Mouse (Mus musculus) kidney, postnatal 0 days (tissue): ENCODE data around the gene Hs3st2. TPM values are rescaled to one million over a fixed set of nuclear protein-coding genes. Genes with fewer than 3 reads are reported as not detected.

ENCODE experiments used
- ATAC-seq: fragments of 200-750 bp; cut with Nextera tagmentation; replicated peaks from 2 replicates; pipeline ENCODE4 v1.8.0; 2017; ENCODE audit warnings: low read depth, moderate number of reproducible peaks, moderate TSS enrichment, moderate library complexity; ENCODE audit not compliant: low FRiP score
- DNase-seq: peaks from one replicate; pipeline ENCODE4 v3.0.0-alpha.2; 2016; ENCODE audit warnings: low spot score
- H3K27ac ChIP-seq: fragments of 300-500 bp; sonication (generic); 2 replicates; pipeline ENCODE4 v1.5.1; 2014; ENCODE audit warnings: mild to moderate bottlenecking
- H3K27me3 ChIP-seq: fragments of 300-500 bp; sonication (generic); 2 replicates; pipeline ENCODE4 v1.6.1; 2014; ENCODE audit warnings: low read length, mixed read lengths; ENCODE audit not compliant: insufficient read depth
- H3K36me3 ChIP-seq: fragments of 300-500 bp; sonication (generic); 2 replicates; pipeline ENCODE4 v1.6.1; 2014; ENCODE audit warnings: low read length, mixed read lengths; ENCODE audit not compliant: insufficient read depth
- H3K4me1 ChIP-seq: fragments of 300-500 bp; sonication (generic); replicated peaks from 2 replicates; pipeline ENCODE4 v1.6.1; 2014; ENCODE audit warnings: antibody characterized with exemption, low read length, mixed read lengths; ENCODE audit not compliant: insufficient read depth
- H3K4me2 ChIP-seq: fragments of 300-500 bp; sonication (generic); 2 replicates; pipeline ENCODE4 v1.6.1; 2014; ENCODE audit warnings: mild to moderate bottlenecking, low read length, moderate library complexity, mixed read lengths
- H3K4me3 ChIP-seq: fragments of 300-500 bp; sonication (generic); replicated peaks from 2 replicates; pipeline ENCODE4 v1.5.1; 2014; ENCODE audit warnings: low read depth, low read length
- H3K9ac ChIP-seq: fragments of 300-500 bp; sonication (generic); 2 replicates; pipeline ENCODE4 v1.6.1; 2014; ENCODE audit warnings: low read depth, low read length
- H3K9me3 ChIP-seq: fragments of 300-500 bp; sonication (generic); replicated peaks from 2 replicates; pipeline ENCODE4 v1.6.1; 2016; ENCODE audit warnings: low read length, inconsistent platforms, mixed read lengths
- CTCF ChIP-seq: IDR thresholded peaks from 2 replicates; pipeline ENCODE4 v1.5.1; 2016; ENCODE audit warnings: antibody characterized with exemption, low read depth, mild to moderate bottlenecking, moderate library complexity
- WGBS: fragments of 180-500 bp; shearing (Covaris S2); extraction: QIAGEN DNeasy Blood & Tissue Kit; methylation state at CpG from one replicate; pipeline ENCODE4 v1.1.7; 2014; 5-methylcytosine and 5-hydroxymethylcytosine counted together
- polyA plus RNA-seq: library from polyadenylated mRNA; unstranded; fragments of >200 nt; fragmentation: Nextera tagmentation; extraction: Ambion mirVana; gene quantifications from 2 replicates; pipeline ENCODE4 v1.2.1, GENCODE M21; 2015

Hs3st2 gene
- polyA plus RNA-seq, 1 experiment from 2014 or later, result 1.2 TPM

DNA sequence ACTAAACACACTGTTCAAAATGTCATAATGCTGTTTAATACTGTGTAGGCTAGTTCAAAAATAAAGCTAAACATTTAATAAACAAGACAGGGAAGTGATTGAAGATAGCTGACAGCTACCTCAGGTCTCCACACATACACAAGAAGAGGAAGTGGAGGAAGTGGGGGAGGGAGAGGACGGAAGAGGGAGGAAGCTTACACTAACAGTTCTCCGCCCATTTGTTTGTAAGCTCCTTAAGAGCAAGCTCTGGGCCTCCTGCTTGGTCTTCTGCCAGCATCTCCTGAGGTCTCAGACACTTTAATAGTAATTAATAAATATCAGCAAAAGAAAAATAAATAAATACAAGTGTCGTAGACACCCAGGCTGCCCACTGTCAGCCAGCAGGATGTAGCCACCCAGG is 77.8 kb downstream of the Hs3st2 start:
- 36% methylated on average over 3 of the region's 3 CpGs for WGBS
- H3K27ac ChIP-seq, result no peak overlapping the region

DNA sequence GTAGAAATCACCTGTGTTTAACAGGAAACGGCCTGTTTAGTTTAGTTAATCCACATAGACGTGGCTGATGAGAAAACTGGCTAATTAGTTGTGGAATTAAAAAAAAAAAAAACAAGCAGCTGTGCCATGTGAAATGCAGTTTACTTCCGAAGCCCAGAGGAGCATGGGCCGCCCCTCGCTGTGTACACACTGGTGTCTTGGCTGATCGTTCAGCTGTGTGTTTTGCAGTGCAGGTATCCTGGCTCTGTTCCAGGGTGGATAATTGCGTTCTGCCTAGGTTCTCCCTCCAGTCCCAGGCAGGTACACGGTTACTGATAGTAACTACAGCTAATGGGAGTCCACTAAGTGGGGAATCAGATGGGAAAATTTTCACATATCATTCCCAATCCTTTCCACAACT is 86.6 kb downstream of the Hs3st2 start:
- Histone ChIP-seq H3K4me1 (no peaks in the 10 kb centered on the region), H3K27ac (no peak overlapping the region), H3K4me3 (no peak overlapping the region), H3K36me3 (no peaks in the 10 kb centered on the region), H3K4me2 (no peak overlapping the region), H3K9me3 (no peaks in the 10 kb centered on the region), H3K27me3 (no peaks in the 10 kb centered on the region), H3K9ac (no peak overlapping the region)
- TF ChIP-seq CTCF, result no peak
- ATAC-seq, result no peak
- DNase-seq, result no peak
- 42% methylated on average over 8 of the region's 8 CpGs for WGBS

More for the DNA sequence above, 77.8 kb downstream of the Hs3st2 start:
- no peak for TF ChIP-seq CTCF
- no peak overlapping the region for H3K4me3 ChIP-seq
- no peak overlapping the region for H3K9ac ChIP-seq
- H3K36me3 ChIP-seq, result no peaks in the 10 kb centered on the region
- peak; percentile 70 for DNase-seq
- no peaks in the 10 kb centered on the region for H3K9me3 ChIP-seq
- no peak overlapping the region for H3K4me2 ChIP-seq
- H3K27me3 ChIP-seq, result no peaks in the 10 kb centered on the region
- H3K4me1 ChIP-seq, result no peaks in the 10 kb centered on the region; the same call in 1 of the 2 replicates
- ATAC-seq, result no peak

DNA sequence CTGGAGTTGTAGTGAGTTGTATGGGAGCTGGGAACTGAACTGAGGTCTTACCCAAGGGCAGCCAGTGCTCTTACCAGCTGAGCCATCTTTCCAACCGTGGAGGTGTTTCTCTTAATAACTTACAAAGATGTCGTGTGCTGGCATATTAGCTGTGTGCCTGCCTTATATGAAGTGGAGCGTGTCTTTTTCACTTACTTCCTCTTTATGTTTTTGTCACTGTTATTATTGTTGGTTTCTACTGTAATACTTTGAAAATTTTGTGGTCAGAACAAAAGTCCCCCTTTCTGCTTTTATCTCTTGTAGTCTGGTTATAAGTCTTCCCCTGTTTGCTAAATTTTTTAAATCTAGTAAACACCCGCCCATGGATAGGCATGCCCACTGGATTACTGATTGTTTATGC is 88.4 kb downstream of the Hs3st2 start:
- Histone ChIP-seq H3K4me3 (no peak overlapping the region), H3K36me3 (no peaks in the 10 kb centered on the region), H3K9me3 (no peaks in the 10 kb centered on the region), H3K9ac (no peak overlapping the region), H3K27ac (no peak overlapping the region), H3K4me1 (no peaks in the 10 kb centered on the region), H3K4me2 (no peak overlapping the region), H3K27me3 (no peaks in the 10 kb centered on the region)
- DNase-seq, result no peak
- 72% methylated on average over 4 of the region's 4 CpGs for WGBS
- ATAC-seq, result no peak
- no peak for TF ChIP-seq CTCF

DNA sequence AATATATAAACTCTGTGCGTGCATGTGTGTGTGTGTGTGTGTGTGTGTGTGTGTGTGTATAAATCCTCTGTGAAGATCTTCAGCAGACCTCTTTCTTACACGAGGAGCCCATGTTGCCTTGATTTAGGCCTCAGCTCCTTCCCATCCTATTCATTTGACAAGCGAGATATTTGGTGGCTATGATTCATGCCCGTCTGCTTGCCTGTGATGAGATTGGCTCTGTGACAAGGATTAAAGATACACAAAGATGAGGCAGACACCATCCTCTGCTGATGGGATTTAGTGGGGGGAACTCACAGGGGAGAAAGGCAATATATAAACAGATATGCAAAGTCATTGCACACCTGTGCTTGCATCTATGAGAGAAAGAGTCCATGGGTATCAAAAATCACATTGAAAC is 92.9 kb downstream of the Hs3st2 start:
- Histone ChIP-seq H3K36me3 (no peaks in the 10 kb centered on the region), H3K9ac (no peak overlapping the region), H3K9me3 (no peaks in the 10 kb centered on the region), H3K4me3 (no peak overlapping the region), H3K4me1 (no peaks in the 10 kb centered on the region), H3K27ac (no peak overlapping the region), H3K27me3 (no peaks in the 10 kb centered on the region), H3K4me2 (no peak overlapping the region)
- DNase-seq (no peak), ATAC-seq (no peak)
- WGBS, result 80% methylated on average over 4 of the region's 4 CpGs
- no peak for TF ChIP-seq CTCF

DNA sequence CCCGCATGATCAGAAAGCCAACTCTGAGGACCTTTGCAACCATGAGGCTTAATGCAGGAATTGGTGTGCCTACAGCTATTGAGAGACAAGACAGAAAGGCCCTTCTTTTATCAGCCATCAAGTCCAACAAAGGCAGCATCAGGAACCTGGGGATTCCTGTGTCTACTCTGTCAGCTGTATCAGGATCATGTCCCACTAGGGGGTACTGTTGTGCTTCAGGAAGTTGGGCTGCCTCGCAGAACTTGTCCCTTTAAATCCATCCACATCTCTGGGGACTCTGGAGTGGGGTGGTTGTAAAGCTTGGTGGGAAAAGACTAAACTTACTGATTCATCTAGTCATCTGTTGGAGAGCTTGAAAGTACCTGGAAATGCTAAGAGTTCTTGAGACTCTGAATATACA is 93.6 kb downstream of the Hs3st2 start:
- no peak for ATAC-seq
- Histone ChIP-seq H3K36me3 (no peaks in the 10 kb centered on the region), H3K27me3 (no peaks in the 10 kb centered on the region), H3K4me1 (no peaks in the 10 kb centered on the region), H3K9me3 (no peaks in the 10 kb centered on the region), H3K4me3 (no peak overlapping the region), H3K27ac (no peak overlapping the region), H3K9ac (no peak overlapping the region), H3K4me2 (no peak overlapping the region)
- WGBS, result 64% methylated on average over 2 of the region's 2 CpGs
- TF ChIP-seq CTCF, result peak; percentile 67
- peak; percentile 51 for DNase-seq

DNA sequence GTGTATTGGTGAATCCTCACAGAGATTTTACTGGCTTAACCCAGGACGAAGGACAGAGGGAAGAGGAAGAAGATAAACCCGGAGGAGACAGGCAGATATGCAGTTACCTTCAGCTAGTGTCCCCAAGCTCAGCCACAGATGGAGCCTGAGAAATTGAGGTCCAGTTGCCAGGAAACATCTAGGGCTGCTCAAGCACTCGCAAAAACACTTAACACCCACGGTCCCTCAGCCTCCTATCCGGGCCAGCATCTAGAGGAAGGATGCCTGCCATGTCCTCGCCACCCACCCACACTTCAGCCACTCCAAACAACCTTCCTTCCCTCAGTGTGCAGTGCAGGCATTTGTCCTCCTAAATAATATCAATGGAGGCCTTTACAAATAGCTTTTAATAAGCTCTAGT is 95.6 kb downstream of the Hs3st2 start:
- TF ChIP-seq CTCF, result no peak
- DNase-seq (no peak), ATAC-seq (no peak)
- H3K9me3 ChIP-seq, result no peaks in the 10 kb centered on the region
- H3K27me3 ChIP-seq, result no peaks in the 10 kb centered on the region
- no peak overlapping the region for H3K4me2 ChIP-seq
- WGBS, result 64% methylated on average over 6 of the region's 6 CpGs
- H3K4me1 ChIP-seq, result no peaks in the 10 kb centered on the region
- no peak overlapping the region for H3K27ac ChIP-seq
- no peak overlapping the region for H3K9ac ChIP-seq
- H3K36me3 ChIP-seq, result no peaks in the 10 kb centered on the region
- H3K4me3 ChIP-seq, result no peak overlapping the region

DNA sequence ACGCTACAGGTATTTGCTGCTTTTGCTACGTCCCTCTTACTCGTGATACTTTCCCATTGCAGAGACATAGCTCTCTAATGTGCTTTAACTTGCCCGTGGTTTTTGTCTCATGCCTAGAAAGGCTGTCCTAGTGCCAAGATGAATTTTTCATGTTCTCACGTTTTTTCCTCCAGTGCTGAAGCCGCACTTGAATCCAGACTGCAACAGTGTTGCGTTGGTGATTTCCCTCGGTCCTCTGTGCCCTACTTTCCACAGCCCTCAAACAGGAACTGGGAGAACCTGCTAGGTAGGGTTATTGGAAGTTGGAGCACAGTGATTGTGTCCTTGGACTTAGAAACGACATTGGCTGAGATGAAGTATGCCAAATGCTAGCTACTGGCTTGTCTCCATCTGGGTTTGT is 97.7 kb downstream of the Hs3st2 start:
- Histone ChIP-seq H3K36me3 (no peaks in the 10 kb centered on the region), H3K27ac (no peak overlapping the region), H3K9me3 (no peaks in the 10 kb centered on the region), H3K9ac (no peak overlapping the region), H3K4me2 (no peak overlapping the region), H3K27me3 (no peaks in the 10 kb centered on the region), H3K4me1 (no peaks in the 10 kb centered on the region), H3K4me3 (no peak overlapping the region)
- ATAC-seq (no peak), DNase-seq (peak; percentile 10)
- TF ChIP-seq CTCF, result no peak
- 69% methylated on average over 9 of the region's 9 CpGs for WGBS
